Mouse (Mus musculus) heart, postnatal 25 days (tissue): ENCODE measurements around the gene Padi3. TPM values are rescaled to one million over a fixed set of nuclear protein-coding genes. Genes with fewer than 3 reads are reported as not detected.

ENCODE experiments used
- DNase-seq: peaks from one replicate; pipeline ENCODE4 v3.0.0; 2022; ENCODE audit warnings: low spot score
- intact Hi-C: fragments of 180-260 bp; cut with DNase I; formaldehyde crosslinking; loops from one replicate; pipeline ENCODE4 v1.15.1; 2025
- total RNA-seq, 2 experiments: library from RNA; stranded (reverse); gene quantifications; 2 replicates each; pipeline ENCODE4 v1.2.3; 2021

Gene Padi3
- total RNA-seq, 2 experiments from 2014 or later, result 0.20 TPM; not detected in 1

DNA sequence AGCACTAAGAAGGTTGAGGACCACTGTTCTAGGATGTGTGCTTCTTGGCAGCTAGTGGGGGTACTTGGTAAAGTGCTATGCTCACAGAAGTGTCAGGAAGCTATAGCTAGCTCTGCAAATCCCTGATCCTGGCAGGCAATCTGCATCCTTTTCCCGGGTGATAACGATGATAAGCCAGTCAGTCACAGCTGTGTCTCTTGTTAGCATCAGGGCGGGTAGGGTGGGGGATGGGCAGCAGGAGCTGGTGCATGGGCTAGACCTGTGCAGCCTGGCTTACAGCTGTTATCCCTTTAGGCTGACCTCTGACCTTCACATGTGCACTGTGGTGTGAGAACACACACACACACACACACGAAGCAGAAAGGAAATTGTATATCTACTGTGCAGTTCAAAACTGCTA, 67.4 kb downstream of the Padi3 start:
- intact Hi-C loops, result no loop called here
- DNase-seq, result no peak

DNA sequence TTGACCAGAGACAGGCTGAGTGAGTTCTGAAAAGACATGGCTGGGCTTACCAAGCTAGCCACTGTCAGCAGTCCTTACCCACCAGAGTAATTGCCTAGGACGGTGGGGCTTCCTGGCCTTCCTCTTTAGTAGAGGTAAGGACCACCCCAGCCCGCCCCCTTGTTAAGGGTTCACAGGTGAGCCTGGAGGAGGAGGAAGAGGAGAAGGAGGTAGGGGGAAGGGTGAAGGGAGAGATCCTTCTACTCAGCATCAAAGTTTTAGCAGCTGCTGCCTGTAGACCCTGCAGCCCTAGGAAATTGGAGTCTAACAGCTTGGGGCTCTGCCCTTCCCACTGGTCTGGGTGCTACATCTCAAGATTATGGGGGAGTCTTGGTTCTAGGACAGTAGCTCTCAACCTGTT, 67.9 kb downstream of the Padi3 start, which contains the start of gene Padi6:
Gene Padi6 (minus strand): TSS at position 101 of the 400 bp plus-strand sequence.
- intact Hi-C loops, result no loop called here
- DNase-seq, result no peak

DNA sequence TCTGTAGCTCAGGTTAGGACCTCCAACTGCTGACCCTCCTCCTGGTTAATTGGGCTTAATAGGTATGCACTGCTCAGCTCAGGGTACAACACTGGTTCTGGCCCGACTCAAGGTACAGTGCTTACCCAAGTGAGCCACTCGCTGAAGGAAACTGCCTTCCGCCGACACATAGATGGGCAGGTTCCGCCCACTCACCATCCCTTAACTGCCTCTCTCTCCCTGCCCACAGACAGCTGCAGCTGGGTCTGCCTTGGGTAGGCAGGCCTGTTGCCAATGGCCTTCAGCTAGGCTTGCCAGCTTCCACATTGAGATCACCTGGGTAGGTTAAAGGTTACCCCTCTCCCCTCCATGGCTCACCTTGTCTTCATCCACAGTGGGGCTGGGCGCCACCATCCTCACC, 69.0 kb downstream of the Padi3 start:
- intact Hi-C loops, result no loop called here
- DNase-seq, result no peak

DNA sequence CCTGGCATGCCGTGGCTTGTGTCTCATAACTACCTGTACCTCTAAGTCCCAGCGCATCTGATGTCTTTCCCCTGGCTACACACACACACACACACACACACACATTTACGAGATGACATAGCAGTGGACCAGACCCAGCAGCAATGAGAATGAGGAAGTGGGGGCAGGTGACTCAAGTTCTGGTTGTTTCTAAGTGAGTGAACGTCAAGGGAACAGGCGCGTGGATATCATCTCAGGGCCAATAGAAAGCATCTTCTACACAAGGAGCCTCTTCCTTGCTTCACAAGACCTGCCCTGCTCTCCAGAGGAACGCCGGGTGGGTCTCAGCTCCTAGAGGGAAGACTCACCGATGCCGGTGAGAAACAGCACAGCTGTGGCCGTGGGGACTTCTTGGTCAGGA, 69.8 kb downstream of the Padi3 start:
- intact Hi-C loops, result no loop called here
- DNase-seq, result no peak

Other genes with a start within 250 kb of the Padi3 start
- 10 to 100 TPM; 62.4 to 63.9 TPM for gene Arhgef10l, start 144.6 kb downstream of the Padi3 start, total RNA-seq
- 10 to 100 TPM; 15.0 to 15.3 TPM for gene Rcc2, start 110.1 kb downstream of the Padi3 start, total RNA-seq
- not detected for gene Padi6, start 68.0 kb downstream of the Padi3 start, total RNA-seq
- gene Padi4, start 36.4 kb downstream of the Padi3 start, total RNA-seq, result under 1 TPM; 0.73 to 0.98 TPM
- not detected for gene Padi1, start 35.1 kb upstream of the Padi3 start, total RNA-seq
- under 1 TPM; 0.42 to 0.81 TPM for gene Padi2, start 95.7 kb upstream of the Padi3 start, total RNA-seq
- gene Sdhb, start 150.6 kb upstream of the Padi3 start, total RNA-seq, result 1,000 to 10,000 TPM; 1,213 to 1,269 TPM
- gene Atp13a2, start 176.2 kb upstream of the Padi3 start, total RNA-seq, result 10 to 100 TPM; 16.5 to 19.4 TPM
- gene Mfap2, start 199.8 kb upstream of the Padi3 start, total RNA-seq, result 1 to 10 TPM; 6.7 to 6.9 TPM
- gene Crocc, start 249.9 kb upstream of the Padi3 start, total RNA-seq, result 1 to 10 TPM; 5.1 to 5.4 TPM